Mouse (Mus musculus): Measurements from ENCODE around the gene Gm10447.

Gm10447 gene

GRCm38 (mm10) chr11:53478383-53479170, 21.7 kb upstream of the Gm10447 start:
- DNase-seq, result peak; percentile 45 to 58

- DNase-seq, result no peak
Measured at GRCm38 (mm10) chr11:53477833-53478232, 20.9 kb upstream of the Gm10447 start.

GRCm38 (mm10) chr11:53475620-53476019, 18.7 kb upstream of the Gm10447 start:
- no peak for DNase-seq

GRCm38 (mm10) chr11:53472709-53473108, 15.8 kb upstream of the Gm10447 start:
- DNase-seq, result no peak

- peak; percentile 97 to 98 for DNase-seq
Measured at GRCm38 (mm10) chr11:53469968-53470695, 13.2 kb upstream of the Gm10447 start, which contains the start of gene Gm9837. Gene Gm9837 (minus strand): TSS chr11:53470479.

GRCm38 (mm10) chr11:53469294-53469967, 12.5 kb upstream of the Gm10447 start:
- peak in 1 of 2 experiments; percentile 91 for DNase-seq

GRCm38 (mm10) chr11:53466231-53466971, 9.5 kb upstream of the Gm10447 start:
- DNase-seq, result peak; percentile 93 to 95

- peak in 1 of 2 experiments; percentile 21 for DNase-seq
Measured at GRCm38 (mm10) chr11:53463551-53464424, 6.9 kb upstream of the Gm10447 start.

GRCm38 (mm10) chr11:53461727-53462126, 4.8 kb upstream of the Gm10447 start:
- DNase-seq, result peak; percentile 66 to 67

- no peak for DNase-seq
Measured at GRCm38 (mm10) chr11:53460192-53460591, 3.3 kb upstream of the Gm10447 start.

GRCm38 (mm10) chr11:53458996-53459395, 2.1 kb upstream of the Gm10447 start:
- no peak for DNase-seq

GRCm38 (mm10) chr11:53457372-53457954, 553 bp upstream of the Gm10447 start:
- DNase-seq, result no peak

GRCm38 (mm10) chr11:53453031-53453430, 3.9 kb downstream of the Gm10447 start:
- no peak for DNase-seq

- DNase-seq, result peak; percentile 57 to 63
Measured at GRCm38 (mm10) chr11:53452396-53452795, 4.5 kb downstream of the Gm10447 start.

GRCm38 (mm10) chr11:53451361-53451760, 5.5 kb downstream of the Gm10447 start:
- no peak for DNase-seq

GRCm38 (mm10) chr11:53450070-53450705, 6.7 kb downstream of the Gm10447 start:
- no peak for DNase-seq

- DNase-seq, result peak; percentile 91 to 92
Measured at GRCm38 (mm10) chr11:53448529-53448928, 8.4 kb downstream of the Gm10447 start.

GRCm38 (mm10) chr11:53447996-53448395, 8.9 kb downstream of the Gm10447 start:
- no peak for DNase-seq

- no peak for DNase-seq
Measured at GRCm38 (mm10) chr11:53446183-53446582, 10.7 kb downstream of the Gm10447 start.

GRCm38 (mm10) chr11:53445562-53445961, 11.3 kb downstream of the Gm10447 start:
- DNase-seq, result no peak

- DNase-seq, result peak; percentile 62 to 66
Measured at GRCm38 (mm10) chr11:53443861-53444260, 13.0 kb downstream of the Gm10447 start.
